Mouse (Mus musculus) intestine, postnatal 0 days (tissue): Measurements from ENCODE around the gene Wdr4. TPM values are rescaled to one million over a fixed set of nuclear protein-coding genes. Genes with fewer than 3 reads are reported as not detected.
A peak's percentile ranks its signal among the peaks of the same experiment; 100 is the strongest.

Source experiments
- ATAC-seq: fragments of 200-750 bp; cut with Nextera tagmentation; 2 replicates; pipeline ENCODE4 v1.8.0; 2017; ENCODE audit warnings: mild to moderate bottlenecking, moderate TSS enrichment, moderate library complexity
- H3K27ac ChIP-seq: fragments of 300-500 bp; sonication (generic); 2 replicates; pipeline ENCODE4 v1.5.1; 2014; ENCODE audit warnings: mild to moderate bottlenecking, low read depth, low read length, moderate library complexity
- H3K27me3 ChIP-seq: fragments of 300-500 bp; sonication (generic); replicated peaks from 2 replicates; pipeline ENCODE4 v1.6.1; 2014; ENCODE audit warnings: low read length, mixed read lengths; ENCODE audit not compliant: control insufficient read depth, insufficient read depth
- H3K36me3 ChIP-seq: fragments of 300-500 bp; sonication (generic); 2 replicates; pipeline ENCODE4 v1.6.1; 2014; ENCODE audit warnings: mild to moderate bottlenecking, moderate library complexity; ENCODE audit not compliant: control insufficient read depth, insufficient read depth
- H3K4me1 ChIP-seq: fragments of 300-500 bp; sonication (generic); replicated peaks from 2 replicates; pipeline ENCODE4 v1.6.1; 2014; ENCODE audit warnings: antibody characterized with exemption, low read length, mixed read lengths; ENCODE audit not compliant: control insufficient read depth, insufficient read depth
- H3K4me2 ChIP-seq: fragments of 300-500 bp; sonication (generic); replicated peaks from 2 replicates; pipeline ENCODE4 v1.6.1; 2014; ENCODE audit warnings: low read depth, mild to moderate bottlenecking, moderate library complexity
- H3K4me3 ChIP-seq: fragments of 300-500 bp; sonication (generic); 2 replicates; pipeline ENCODE4 v1.5.1; 2014; ENCODE audit warnings: low read depth, low read length
- H3K9ac ChIP-seq: fragments of 300-500 bp; sonication (generic); 2 replicates; pipeline ENCODE4 v1.6.1; 2014; ENCODE audit warnings: mild to moderate bottlenecking, low read depth, low read length
- H3K9me3 ChIP-seq: fragments of 300-500 bp; sonication (generic); 2 replicates; pipeline ENCODE4 v1.6.1; 2016; ENCODE audit warnings: mixed run types; ENCODE audit not compliant: control insufficient read depth
- CTCF ChIP-seq: sonication (generic); IDR thresholded peaks from 2 replicates; pipeline ENCODE4 v1.5.1; 2016; ENCODE audit warnings: low read depth, mild to moderate bottlenecking, control low read depth, antibody characterized with exemption, moderate library complexity
- WGBS: fragments of 180-500 bp; shearing (Covaris S2); extraction: QIAGEN DNeasy Blood & Tissue Kit; methylation state at CpG from one replicate; pipeline ENCODE4 v1.1.7; 2014; 5-methylcytosine and 5-hydroxymethylcytosine counted together
- polyA plus RNA-seq: library from polyadenylated mRNA; unstranded; fragments of >200 nt; fragmentation: Nextera tagmentation; extraction: Ambion mirVana; gene quantifications from 2 replicates; pipeline ENCODE4 v1.2.1, GENCODE M21; 2015

Wdr4 gene
- polyA plus RNA-seq, 1 experiment from 2014 or later, result 12.5 TPM

DNA sequence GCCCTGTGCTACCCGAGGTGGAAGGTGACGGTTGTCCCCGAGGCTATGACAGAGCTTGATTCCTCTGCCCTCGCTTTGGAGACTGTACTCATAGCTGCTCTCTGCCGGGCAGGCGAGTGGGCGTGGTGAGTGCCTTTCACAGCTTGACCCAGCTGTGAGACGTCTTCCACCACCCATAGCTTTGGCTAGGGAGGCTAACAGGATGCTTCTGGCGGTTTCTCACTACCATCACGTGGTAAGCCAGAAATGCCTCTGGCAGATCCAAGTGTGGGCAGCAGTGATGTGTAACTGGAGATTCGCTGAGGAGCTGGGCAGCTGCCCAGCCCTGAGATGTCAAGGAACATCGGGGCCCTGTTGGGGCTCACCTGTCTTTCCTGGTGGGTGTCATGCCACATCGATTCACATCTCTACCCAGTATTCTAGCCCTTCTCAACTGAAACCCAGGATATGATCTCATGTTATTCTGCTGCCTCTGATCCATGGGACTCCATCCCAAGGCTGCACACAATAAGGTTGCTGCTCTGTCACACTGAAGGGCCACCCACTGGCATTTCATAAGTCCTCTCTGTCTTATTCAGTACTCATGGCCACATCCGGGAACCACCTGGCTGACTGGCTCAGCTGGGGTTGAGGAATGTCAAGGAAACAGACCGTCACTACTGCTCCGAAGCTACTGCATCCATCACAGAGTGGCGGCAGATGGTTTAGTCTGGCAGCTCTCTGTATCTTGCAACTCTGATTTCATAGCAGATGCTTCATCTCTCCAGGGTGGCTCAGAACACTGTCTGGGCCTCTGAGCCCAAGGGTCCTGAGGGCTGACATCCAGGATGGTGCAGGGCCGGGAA, 62.8 kb downstream of the Wdr4 start:
- Histone ChIP-seq H3K4me2 (no peak overlapping the region), H3K4me3 (no peak overlapping the region), H3K27me3 (no peaks in the 10 kb centered on the region), H3K4me1 (0 out of 2 replicates have a peak, but pooled peaks cover 3% of the 10 kb centered on the region), H3K27ac (peak overlapping the region; percentile 62), H3K9me3 (no peaks in the 10 kb centered on the region), H3K9ac (no peak overlapping the region; the same call in 1 of the 2 replicates), H3K36me3 (peaks cover 70% of the 10 kb centered on the region)
- ATAC-seq, result no peak
- no peak for TF ChIP-seq CTCF
- 64% methylated on average over 18 of the region's 18 CpGs for WGBS

GRCm38 (mm10) chr17:31454056-31454455, 65.7 kb downstream of the Wdr4 start:
- H3K27ac ChIP-seq, result peak overlapping the region; percentile 22; the same call in 1 of the 2 replicates

GRCm38 (mm10) chr17:31453476-31453875, 66.3 kb downstream of the Wdr4 start:
- no peak overlapping the region for H3K4me2 ChIP-seq
- peaks cover 57% of the 10 kb centered on the region for H3K36me3 ChIP-seq
- no peaks in the 10 kb centered on the region for H3K27me3 ChIP-seq
- H3K4me3 ChIP-seq, result no peak overlapping the region
- H3K9ac ChIP-seq, result no peak overlapping the region
- ATAC-seq, result no peak
- peak overlapping the region; percentile 29 for H3K27ac ChIP-seq
- H3K9me3 ChIP-seq, result no peaks in the 10 kb centered on the region
- TF ChIP-seq CTCF, result no peak
- 0 out of 2 replicates have a peak, but pooled peaks cover 3% of the 10 kb centered on the region for H3K4me1 ChIP-seq
- WGBS, result 65% methylated on average over 3 of the region's 3 CpGs

More at GRCm38 (mm10) chr17:31454056-31454455, 65.7 kb downstream of the Wdr4 start:
- Histone ChIP-seq H3K9me3 (no peaks in the 10 kb centered on the region), H3K4me1 (0 out of 2 replicates have a peak, but pooled peaks cover 3% of the 10 kb centered on the region), H3K27me3 (no peaks in the 10 kb centered on the region), H3K9ac (no peak overlapping the region), H3K4me3 (no peak overlapping the region), H3K36me3 (peaks cover 57% of the 10 kb centered on the region), H3K4me2 (no peak overlapping the region)
- TF ChIP-seq CTCF, result no peak
- no peak for ATAC-seq
- 62% methylated on average over 9 of the region's 9 CpGs for WGBS

GRCm38 (mm10) chr17:31452816-31453215, 67.0 kb downstream of the Wdr4 start:
- no peak overlapping the region for H3K4me2 ChIP-seq
- H3K9ac ChIP-seq, result no peak overlapping the region
- no peak for TF ChIP-seq CTCF
- H3K27ac ChIP-seq, result peak overlapping the region; percentile 29; the same call in 1 of the 2 replicates
- H3K36me3 ChIP-seq, result peaks cover 58% of the 10 kb centered on the region
- no peak overlapping the region for H3K4me3 ChIP-seq
- no peaks in the 10 kb centered on the region for H3K27me3 ChIP-seq
- H3K4me1 ChIP-seq, result 0 out of 2 replicates have a peak, but pooled peaks cover 3% of the 10 kb centered on the region
- 61% methylated on average over 2 of the region's 2 CpGs for WGBS
- no peaks in the 10 kb centered on the region for H3K9me3 ChIP-seq
- ATAC-seq, result no peak

GRCm38 (mm10) chr17:31451179-31451708, 68.5 kb downstream of the Wdr4 start:
- no peak for TF ChIP-seq CTCF
- Histone ChIP-seq H3K4me2 (no peak overlapping the region), H3K36me3 (peaks cover 62% of the 10 kb centered on the region), H3K4me1 (peaks cover under 1% of the 10 kb centered on the region; the same call in 1 of the 2 replicates), H3K9ac (no peak overlapping the region), H3K4me3 (no peak overlapping the region), H3K27me3 (no peaks in the 10 kb centered on the region), H3K9me3 (no peaks in the 10 kb centered on the region), H3K27ac (peak overlapping the region; percentile 77)
- no peak for ATAC-seq
- 58% methylated on average over 8 of the region's 8 CpGs for WGBS

- Histone ChIP-seq H3K27ac (peak overlapping the region; percentile 35; the same call in 1 of the 2 replicates), H3K9me3 (no peaks in the 10 kb centered on the region), H3K4me1 (peaks cover 4% of the 10 kb centered on the region), H3K27me3 (no peaks in the 10 kb centered on the region), H3K9ac (no peak overlapping the region), H3K36me3 (peaks cover 52% of the 10 kb centered on the region), H3K4me3 (no peak overlapping the region), H3K4me2 (no peak overlapping the region)
- ATAC-seq, result no peak
- WGBS, result 75% methylated on average over 3 of the region's 3 CpGs
- no peak for TF ChIP-seq CTCF
These were observed 69.6 kb downstream of the Wdr4 start for GRCm38 (mm10) chr17:31450206-31450605.
